Mouse (Mus musculus): ENCODE results near the gene Calcoco1. TPM values are rescaled to one million over a fixed set of nuclear protein-coding genes. Genes with fewer than 3 reads are reported as not detected.

Calcoco1 gene
- total RNA-seq, 2 experiments from 2014 or later, result 85.8 to 91.4 TPM

Small RNA genes lying within 50 kb of the gene (microRNA-seq; reads per million reads assigned to microRNA genes)
- gene Mir688, result 0.18 to 0.20 reads per million in 2 experiments

Other genes with a start within 250 kb of the Calcoco1 start
- not detected for gene Gm10337, start 218.5 kb downstream of the Calcoco1 start, total RNA-seq (2021)
- gene Map3k12, start 205.1 kb downstream of the Calcoco1 start, total RNA-seq (2021), result 100 to 1,000 TPM in 1 of 2 experiments, 10 to 100 TPM in 1; 94.0 to 102 TPM
- gene Tarbp2, start 204.0 kb downstream of the Calcoco1 start, total RNA-seq (2021), result 10 to 100 TPM; 32.8 to 40.4 TPM
- 1 to 10 TPM; 2.1 to 3.0 TPM for gene Npff, start 197.2 kb downstream of the Calcoco1 start, total RNA-seq (2021)
- 1 to 10 TPM; 1.5 to 3.6 TPM for gene Gm28047, start 97.1 kb downstream of the Calcoco1 start, total RNA-seq (2021)
- 10 to 100 TPM; 34.2 to 50.8 TPM for gene Atf7, start 96.7 kb downstream of the Calcoco1 start, total RNA-seq (2021)
- gene Atp5g2, start 49.8 kb downstream of the Calcoco1 start, total RNA-seq (2021), result 10 to 100 TPM; 11.4 to 13.4 TPM
- gene Hoxc13, start 198.9 kb upstream of the Calcoco1 start, total RNA-seq (2021), result not detected
- gene Hoxc12, start 214.6 kb upstream of the Calcoco1 start, total RNA-seq (2021), result not detected
- gene Hoxc11, start 232.2 kb upstream of the Calcoco1 start, total RNA-seq (2021), result not detected
- not detected for gene Hoxc10, start 244.6 kb upstream of the Calcoco1 start, total RNA-seq (2021)
- gene Hoxc5, start 245.3 kb upstream of the Calcoco1 start, total RNA-seq (2021), result not detected

Measured in layer of hippocampus, postnatal 25 days (tissue).